Mouse (Mus musculus): ENCODE results near the gene Iqcf6.

DNA sequence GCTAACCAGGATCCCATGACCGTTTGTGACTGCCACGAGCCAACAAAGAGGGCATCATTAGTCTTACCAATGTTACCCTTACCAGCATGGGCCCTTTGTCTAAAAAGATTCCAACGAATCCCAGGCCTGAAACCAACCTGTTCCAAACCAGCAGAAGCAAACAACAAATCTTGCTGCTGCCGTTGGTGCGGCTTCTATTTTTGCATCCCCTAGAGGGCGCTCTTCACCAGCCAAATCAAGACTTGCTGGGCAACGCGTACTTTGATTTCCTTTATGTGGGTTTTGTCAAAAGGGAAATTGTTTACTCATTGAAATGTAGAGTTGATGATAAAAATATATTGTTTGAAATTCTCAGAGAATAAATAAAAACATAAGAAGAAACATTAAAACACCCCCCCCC, 25.8 kb upstream of the Iqcf6 start:
- no peak for TF ChIP-seq CTCF (IDR thresholded peaks at IDR 0.05; ENCODE audit: borderline replicate concordance, control insufficient read depth, extremely low read depth, insufficient read depth, low read length, poor library complexity)
- no peak for TF ChIP-seq POLR2A (IDR thresholded peaks at IDR 0.05; ENCODE audit: control insufficient read depth, extremely low read depth, insufficient read depth, low read length, poor library complexity)

Measured in thymus, adult 2 months (tissue).